ENCODE assay signal across 9 mouse cellular contexts in genomic region chr17:8847558-8847957, GRCm38 (mm10).
DNase-seq lines count a peak whose midpoint lies in the region; ATAC-seq lines count a peak whose summit lies in the region.
"Had no signal": no experiment of that assay in that cellular context is flagged by ENCODE, and none has a peak within 500 bp of the region (broad histone marks: within the 10 kb centered on the region; RNA-seq: fewer than 3 reads in every experiment).

No protein-coding gene starts in this region.

- peak; percentile 42 for DNase-seq in heart, adult 8-10 months (ENCODE audit: low spot score)
- peak; percentile 47 for DNase-seq in adrenal gland, postnatal 25 days
- DNase-seq in left cerebral cortex, adult 8-10 months (ENCODE audit: low spot score in 2 of 2) = peak; percentile 45 to 59
- DNase-seq in urinary bladder, postnatal 36 days (ENCODE audit: low spot score in 2 of 2) = no peak
- DNase-seq in spleen, postnatal 36 days (ENCODE audit: low spot score in 2 of 2) = no peak

- no peak overlapping the region for H3K4me2 ChIP-seq in heart, embryonic 12.5 days
- H3K4me2 ChIP-seq in forebrain, embryonic 16.5 days (ENCODE audit: low read length) = no peak overlapping the region
- H3K4me2 ChIP-seq: hindbrain, embryonic 12.5 days; limb, embryonic 13.5 days had no signal

- no peak for ATAC-seq in heart, embryonic 12.5 days (ENCODE audit: insufficient number of reproducible peaks, low FRiP score)
- peak; percentile 38; the same call in 1 of the 2 replicates for ATAC-seq in forebrain, embryonic 16.5 days

- H3K4me3 ChIP-seq in heart, embryonic 12.5 days = no peak overlapping the region
- no peak overlapping the region for H3K4me3 ChIP-seq in forebrain, embryonic 16.5 days (replicated peaks; ENCODE audit: low read length)
- H3K4me3 ChIP-seq: hindbrain, embryonic 12.5 days; limb, embryonic 13.5 days had no signal

- no peak overlapping the region for H3K27ac ChIP-seq in heart, embryonic 12.5 days (ENCODE audit: poor library complexity, severe bottlenecking)
- no peak overlapping the region for H3K27ac ChIP-seq in forebrain, embryonic 16.5 days (ENCODE audit: low read length)
- H3K27ac ChIP-seq: hindbrain, embryonic 12.5 days; limb, embryonic 13.5 days had no signal

- no peak overlapping the region for H3K9ac ChIP-seq in heart, embryonic 12.5 days
- no peak overlapping the region for H3K9ac ChIP-seq in forebrain, embryonic 16.5 days (replicated peaks; ENCODE audit: low read depth, low read length)
- H3K9ac ChIP-seq: hindbrain, embryonic 12.5 days; limb, embryonic 13.5 days had no signal

- H3K36me3 ChIP-seq in heart, embryonic 12.5 days = no peaks in the 10 kb centered on the region
- no peaks in the 10 kb centered on the region for H3K36me3 ChIP-seq in forebrain, embryonic 16.5 days (ENCODE audit: control insufficient read depth, insufficient read depth)
- H3K36me3 ChIP-seq: hindbrain, embryonic 12.5 days; limb, embryonic 13.5 days had no signal

- 43% methylated on average over 7 of the region's 7 CpGs for WGBS in heart, embryonic 12.5 days
- 36% methylated on average over 7 of the region's 7 CpGs for WGBS in forebrain, embryonic 16.5 days

- peaks cover 15% of the 10 kb centered on the region for H3K4me1 ChIP-seq in heart, embryonic 12.5 days (replicated peaks)
- H3K4me1 ChIP-seq in forebrain, embryonic 16.5 days (replicated peaks; ENCODE audit: control insufficient read depth, insufficient read depth, low read length) = peaks cover 13% of the 10 kb centered on the region

- no peaks in the 10 kb centered on the region for H3K9me3 ChIP-seq in heart, embryonic 12.5 days (replicated peaks)
- no peaks in the 10 kb centered on the region for H3K9me3 ChIP-seq in forebrain, embryonic 16.5 days (ENCODE audit: control insufficient read depth, low read length)
- H3K9me3 ChIP-seq: hindbrain, embryonic 12.5 days; limb, embryonic 13.5 days had no signal

- H3K27me3 ChIP-seq in heart, embryonic 12.5 days (replicated peaks) = 0 out of 2 replicates have a peak, but pooled peaks cover 6% of the 10 kb centered on the region
- no peaks in the 10 kb centered on the region for H3K27me3 ChIP-seq in forebrain, embryonic 16.5 days (replicated peaks; ENCODE audit: control insufficient read depth, insufficient read depth, low read length)
- H3K27me3 ChIP-seq: hindbrain, embryonic 12.5 days; limb, embryonic 13.5 days had no signal

Comparison
In these comparisons a context has a peak if more than half of its experiments do, and no peak if none do; other contexts are left out.
1. DNase-seq: peak in heart, adult 8-10 months (single experiment), adrenal gland, postnatal 25 days (single experiment) and left cerebral cortex, adult 8-10 months (2 of 2); none in urinary bladder, postnatal 36 days (0 of 2) and spleen, postnatal 36 days (0 of 2).